Mouse (Mus musculus): Measurements from ENCODE around the gene Eps8.

Gene Eps8

DNA sequence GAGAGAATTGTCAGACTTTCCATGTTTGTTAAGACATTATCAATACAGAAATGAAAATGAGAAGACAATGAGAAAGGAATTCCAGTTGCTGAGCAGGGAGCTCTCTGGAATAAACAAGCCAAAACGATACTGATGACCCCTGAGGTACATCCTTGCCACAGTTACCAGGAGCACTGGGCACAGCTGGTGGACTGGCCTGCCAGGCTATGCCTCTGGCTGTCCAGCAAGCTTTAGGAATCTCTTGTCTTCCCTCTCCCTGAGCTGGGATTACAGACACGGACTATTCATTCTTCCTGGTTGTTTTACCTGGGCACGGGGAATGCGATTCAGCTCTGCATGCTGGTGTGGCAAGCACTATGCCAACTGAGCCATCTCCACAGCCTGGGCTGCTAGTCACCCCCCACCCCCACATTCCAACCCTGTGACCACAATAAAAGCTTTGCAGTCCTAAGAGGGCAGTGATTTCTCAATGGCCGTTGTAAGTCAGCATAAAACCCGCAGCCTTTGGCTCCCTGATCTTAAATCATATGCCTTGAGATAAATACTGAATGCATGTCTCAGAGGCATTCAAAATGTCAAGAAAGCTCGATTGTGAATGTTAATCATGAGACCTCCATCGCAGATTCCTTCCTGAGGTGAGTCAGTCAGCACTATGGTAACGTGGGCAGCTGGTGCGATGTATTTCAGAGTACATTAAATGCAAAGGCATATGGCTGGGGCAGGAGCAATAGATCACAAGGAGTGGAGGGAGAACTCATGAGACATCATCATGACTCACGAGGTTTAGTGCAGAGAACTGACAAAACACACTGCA is 134.9 kb downstream of the Eps8 start:
- no peak for DNase-seq (ENCODE audit: low read depth, low spot score)

DNA sequence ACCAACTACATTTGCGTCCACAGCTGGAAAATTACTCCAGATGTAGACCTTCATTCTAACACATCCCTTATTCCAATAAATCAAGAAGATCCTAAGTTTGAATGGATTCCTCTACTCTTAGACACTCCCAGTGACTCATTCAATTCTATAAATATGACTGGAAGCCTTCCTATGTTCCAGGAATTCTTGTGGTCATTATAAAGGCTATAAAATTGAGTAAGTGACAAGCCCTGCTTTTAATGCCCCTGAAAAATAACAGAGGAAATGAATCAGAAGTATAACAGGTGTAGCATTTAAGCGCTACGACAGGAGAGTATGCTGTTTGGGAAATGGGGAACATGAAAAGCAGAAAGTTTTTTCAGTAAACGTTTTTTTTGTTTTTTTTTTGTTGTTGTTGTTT is 139.8 kb downstream of the Eps8 start:
- DNase-seq (ENCODE audit: low read depth, low spot score): no peak

DNA sequence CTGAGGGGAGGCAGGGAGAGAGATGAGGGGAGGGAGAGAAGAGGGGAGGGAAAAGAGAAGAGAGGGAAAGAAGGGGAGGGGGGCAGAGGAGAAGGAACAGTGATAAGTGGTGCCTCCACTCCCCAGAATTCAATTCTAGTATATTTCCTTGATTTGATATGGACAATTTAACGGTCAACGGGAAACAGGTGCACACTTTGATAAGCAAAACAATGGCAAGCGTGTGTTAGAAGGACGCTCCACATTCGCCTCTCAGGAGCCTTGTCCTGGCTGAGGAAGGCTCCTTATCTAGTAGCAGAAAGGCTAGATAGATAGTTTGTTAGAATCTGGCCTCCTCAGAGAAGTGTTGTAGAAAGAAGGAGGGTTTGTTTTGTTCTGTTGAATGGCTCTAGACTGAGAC is 141.9 kb downstream of the Eps8 start:
- no peak for DNase-seq (ENCODE audit: low read depth, low spot score)

DNA sequence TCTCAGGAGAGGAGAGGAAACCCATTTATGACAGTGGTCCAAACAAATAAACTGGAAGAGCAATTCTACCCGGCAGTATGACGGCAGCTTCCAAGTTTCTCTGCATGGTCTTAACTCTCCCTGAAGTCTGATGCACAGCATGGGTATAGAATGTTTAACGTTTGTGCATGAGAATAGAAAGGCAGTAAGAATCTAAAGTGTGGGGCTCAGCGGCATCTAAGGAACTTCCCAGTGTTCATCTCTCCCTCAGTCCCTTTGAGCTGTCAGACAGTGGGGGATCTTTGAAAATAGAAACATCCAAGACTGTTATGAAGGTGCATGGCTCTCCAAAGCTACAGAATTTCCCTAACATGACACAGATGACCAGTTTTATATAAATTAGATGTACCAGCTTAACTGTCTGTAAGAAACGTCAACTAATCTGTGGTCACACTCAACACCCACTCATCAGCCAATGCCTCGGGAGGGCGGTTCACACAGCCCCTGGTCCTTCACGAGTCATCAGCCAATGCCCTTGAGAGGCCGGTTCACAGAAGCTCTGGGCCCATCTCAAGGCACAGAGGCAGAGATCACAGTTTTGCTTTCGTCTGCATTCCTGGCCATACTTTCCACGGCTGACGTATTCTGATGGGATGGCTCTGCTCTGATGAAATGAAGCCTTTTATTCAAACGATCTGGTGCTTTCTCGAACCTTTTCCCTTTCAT is 145.2 kb downstream of the Eps8 start:
- DNase-seq (ENCODE audit: low read depth, low spot score): no peak

DNA sequence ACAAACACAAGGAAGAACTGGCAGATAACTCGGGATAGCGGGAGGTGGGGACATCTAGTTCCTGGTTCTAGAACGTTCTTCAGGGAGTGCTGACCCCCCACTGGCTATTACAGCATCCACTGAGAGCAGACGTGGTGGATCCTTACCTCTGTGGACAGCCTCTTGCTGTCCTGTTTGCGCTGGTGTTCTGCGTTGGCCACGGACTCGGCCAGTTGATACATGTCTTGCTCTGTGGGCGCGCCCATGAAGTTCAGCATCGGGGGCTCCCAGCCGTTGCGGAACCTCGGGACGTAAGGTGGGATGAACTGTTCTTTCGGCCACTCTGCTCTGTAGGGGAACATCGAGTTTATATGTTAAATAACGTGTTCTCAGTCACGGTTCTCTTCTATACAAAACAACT is 145.7 kb downstream of the Eps8 start:
- no peak for DNase-seq (ENCODE audit: low read depth, low spot score)

DNA sequence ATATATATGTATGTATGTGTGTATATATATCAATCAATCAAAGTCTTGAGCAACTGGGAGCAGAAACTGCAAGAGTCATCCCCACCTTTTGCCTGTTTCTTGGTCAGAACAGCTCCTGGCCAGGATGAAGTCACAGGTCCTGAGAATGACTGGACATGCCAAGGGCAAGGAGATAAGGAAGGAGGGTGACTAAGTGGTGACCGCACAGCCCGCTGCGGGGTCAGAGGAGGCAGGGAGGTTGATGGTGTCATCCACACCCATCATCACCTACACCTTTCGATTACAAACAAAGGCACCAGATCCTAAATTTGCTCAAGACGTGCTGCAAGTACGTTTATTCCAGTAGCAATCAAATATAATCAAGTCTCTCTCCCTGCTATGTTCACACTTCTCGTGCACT is 148.1 kb downstream of the Eps8 start:
- DNase-seq (ENCODE audit: low read depth, low spot score): no peak

DNA sequence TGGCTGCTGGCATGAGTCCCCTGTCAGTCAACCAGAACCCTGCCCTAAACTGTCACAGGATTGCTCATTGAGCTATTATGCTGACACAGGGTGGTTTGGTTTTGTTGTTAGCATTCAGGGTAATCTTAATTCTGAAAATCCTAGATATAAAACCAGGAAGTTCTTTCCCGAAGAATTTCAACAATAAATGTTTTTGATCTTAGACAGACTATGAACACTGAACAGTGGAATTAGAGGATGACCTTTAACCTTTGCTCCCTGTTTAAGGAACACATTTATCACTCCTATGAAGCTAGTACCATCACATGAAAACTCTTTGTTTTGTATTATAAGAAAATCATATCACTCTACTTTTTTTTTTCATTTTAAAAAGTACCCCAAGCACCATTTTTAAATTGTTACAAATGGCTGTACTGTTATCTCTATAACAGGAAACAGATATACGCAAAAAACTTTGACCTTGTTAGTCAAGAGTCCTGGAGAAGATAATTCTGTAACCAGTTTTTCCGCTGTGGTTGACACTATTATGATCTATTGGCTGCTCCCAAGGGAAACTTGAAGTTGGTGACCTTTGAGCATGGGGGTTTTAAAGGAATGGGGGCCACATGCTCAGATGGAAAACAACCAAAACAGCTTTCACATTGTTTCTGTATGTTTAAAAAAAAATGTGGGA is 149.0 kb downstream of the Eps8 start:
- no peak for DNase-seq (ENCODE audit: low read depth, low spot score)

DNA sequence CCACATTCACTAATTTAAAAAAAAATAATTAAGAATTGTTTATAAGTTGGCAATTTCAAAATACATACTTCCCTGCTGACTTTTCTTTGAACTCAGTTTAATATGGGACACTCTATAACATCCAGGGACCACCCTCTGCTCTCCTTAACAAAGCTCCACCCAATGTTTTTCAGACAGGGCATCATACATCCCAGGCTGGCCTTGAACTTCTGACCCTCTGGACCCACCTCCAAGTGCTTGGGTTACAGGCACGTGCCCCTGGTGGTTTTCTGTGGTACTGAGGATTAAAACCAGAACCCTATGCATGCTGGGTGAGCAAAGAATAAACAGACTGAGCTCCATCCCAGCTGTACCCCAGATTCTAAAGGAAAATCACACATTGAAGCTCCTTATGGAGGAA is 150.6 kb downstream of the Eps8 start:
- peak; percentile 82 for DNase-seq (ENCODE audit: low read depth, low spot score)

DNA sequence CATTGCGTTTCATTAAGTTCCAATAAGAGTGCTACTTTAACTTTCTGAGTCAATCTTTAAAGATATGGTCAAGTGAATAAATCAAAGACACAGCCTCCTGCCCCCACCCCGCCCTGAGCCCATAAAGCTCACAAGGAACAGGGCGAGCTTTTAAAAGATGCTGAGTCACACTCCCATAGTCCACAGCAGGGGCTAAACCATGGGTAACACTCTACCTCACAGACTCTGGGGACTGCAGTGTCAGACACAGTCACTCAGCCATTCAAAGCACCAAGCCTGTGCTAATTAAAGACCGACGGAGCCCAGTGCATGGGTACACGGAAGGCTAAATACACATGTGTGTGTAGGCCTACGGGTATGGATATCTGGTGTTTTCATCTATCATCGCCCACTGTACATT is 151.2 kb downstream of the Eps8 start:
- DNase-seq (ENCODE audit: low read depth, low spot score): peak; percentile 73

DNA sequence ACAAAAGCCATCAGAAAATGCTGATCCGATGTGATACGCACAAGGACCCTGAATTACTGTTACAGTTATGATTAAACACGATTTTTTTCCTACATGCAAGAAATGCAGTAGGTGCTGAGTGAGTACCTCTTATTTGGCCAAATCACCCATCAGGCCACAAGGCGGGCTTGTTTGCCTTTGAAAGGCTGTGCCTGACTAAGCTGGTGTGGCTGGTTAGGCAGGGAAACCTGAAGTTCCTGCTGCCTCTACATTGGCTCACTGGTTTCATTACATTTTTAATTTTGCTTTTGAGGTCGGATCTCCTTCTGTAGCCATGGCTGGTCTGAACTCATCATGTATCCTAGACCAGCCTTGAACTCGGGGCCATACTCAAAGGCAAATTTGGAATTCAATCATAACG is 151.7 kb downstream of the Eps8 start:
- peak; percentile 19 for DNase-seq (ENCODE audit: low read depth, low spot score)

DNA sequence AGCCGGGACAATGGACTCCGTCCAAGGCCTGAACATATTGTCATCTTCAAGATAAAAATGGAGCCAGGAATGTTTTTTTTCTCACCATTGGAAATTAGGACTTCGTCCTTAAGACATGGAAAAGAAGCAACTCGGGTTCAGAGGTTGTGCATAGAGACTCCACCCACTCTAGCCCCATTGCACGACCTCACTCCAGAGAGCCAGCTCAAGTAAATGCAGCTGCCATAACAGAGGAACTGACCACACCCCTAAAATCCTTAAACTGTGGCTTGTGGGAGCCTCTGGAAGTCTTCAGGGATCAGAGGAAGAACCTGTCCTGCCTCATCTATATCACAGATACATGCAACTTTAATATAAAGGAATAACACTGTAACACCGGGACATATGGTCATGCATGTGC is 155.9 kb downstream of the Eps8 start:
- peak; percentile 22 for DNase-seq (ENCODE audit: low read depth, low spot score)

DNA sequence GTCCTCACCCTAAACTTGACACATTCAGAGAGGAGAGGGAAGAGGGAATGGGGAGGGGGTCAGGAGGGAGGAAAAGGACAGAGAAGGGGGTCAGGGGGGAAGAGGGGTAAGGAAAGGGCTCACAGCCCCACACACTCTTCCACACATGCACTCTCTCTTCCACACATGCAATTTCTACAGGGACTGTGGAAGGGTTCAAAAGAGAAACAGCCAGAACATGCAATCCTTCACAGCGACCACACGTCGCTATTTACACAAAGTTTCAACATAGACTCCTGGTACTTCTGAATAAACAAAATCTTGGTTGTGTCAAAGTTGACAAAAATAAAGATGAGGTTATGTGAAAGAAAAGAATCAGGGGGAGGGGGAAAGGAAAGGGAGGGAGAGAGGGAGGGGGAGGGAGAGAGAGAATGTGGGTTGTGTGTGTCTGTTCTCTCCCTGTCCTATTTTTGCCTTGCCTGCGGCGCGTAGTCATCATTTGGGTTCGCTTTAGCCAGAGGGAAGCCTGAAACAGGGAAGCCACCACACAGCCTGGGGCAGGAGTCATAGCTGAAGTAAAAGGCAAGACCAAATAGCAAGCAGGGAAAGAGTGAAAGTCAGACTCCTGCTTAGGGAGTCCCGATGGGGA is 157.4 kb downstream of the Eps8 start:
- DNase-seq (ENCODE audit: low read depth, low spot score): no peak

DNA sequence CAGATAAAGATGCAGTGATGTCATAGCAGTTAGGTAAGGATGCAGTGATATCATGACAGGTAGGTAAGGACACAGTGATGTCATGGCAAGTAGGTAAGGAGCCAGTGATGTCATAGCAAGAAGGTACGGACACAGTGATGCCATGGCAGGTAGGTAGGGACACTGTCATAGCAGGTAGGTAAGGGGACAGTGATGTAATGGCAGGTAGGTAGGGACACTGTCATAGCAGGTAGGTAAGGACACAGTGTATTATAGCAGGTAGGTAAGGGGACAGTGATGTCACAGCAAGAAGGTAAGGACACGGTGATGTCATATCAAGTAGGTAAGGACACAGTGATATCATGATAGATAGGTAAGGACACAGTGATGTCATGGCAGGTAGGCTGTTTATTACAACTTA is 158.1 kb downstream of the Eps8 start:
- DNase-seq (ENCODE audit: low read depth, low spot score): no peak

DNA sequence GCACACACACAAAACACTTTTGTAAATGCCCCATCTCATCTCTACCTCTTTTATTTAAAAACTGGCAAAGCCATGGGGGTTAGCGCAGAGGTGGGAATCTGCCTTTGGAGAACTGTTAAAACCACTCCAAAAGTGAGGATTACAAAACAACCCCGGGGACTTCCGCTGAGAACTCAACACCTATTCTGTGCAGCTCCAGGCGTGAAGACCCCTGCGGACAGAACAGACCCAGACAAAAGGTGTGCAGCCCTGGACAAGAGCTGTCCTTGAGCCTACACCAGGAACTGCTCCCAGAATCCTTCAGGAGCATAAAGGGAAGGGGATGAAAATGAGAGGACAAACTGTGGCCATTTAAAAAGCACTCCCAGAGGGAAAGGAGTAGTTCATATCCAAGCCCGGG is 159.4 kb downstream of the Eps8 start:
- peak; percentile 51 for DNase-seq (ENCODE audit: low read depth, low spot score)

DNA sequence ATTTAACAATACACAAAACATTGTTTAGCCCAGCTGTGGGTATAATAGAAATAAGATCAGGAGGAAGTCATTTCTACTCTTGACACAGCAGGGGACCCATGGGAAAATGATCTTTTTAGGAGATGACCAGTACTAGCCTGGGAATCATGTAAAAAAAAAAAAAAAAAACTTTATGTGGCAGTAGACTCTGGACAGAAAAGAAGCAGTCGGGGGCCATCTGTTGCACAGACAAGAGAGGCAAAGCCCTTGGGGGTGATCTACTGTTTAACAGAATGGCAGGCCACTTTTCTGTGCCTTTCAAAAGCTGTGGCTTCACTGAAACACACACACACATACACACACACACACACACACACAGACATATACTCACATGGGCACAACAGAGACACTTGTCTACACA is 159.9 kb downstream of the Eps8 start:
- DNase-seq (ENCODE audit: low read depth, low spot score): no peak

DNA sequence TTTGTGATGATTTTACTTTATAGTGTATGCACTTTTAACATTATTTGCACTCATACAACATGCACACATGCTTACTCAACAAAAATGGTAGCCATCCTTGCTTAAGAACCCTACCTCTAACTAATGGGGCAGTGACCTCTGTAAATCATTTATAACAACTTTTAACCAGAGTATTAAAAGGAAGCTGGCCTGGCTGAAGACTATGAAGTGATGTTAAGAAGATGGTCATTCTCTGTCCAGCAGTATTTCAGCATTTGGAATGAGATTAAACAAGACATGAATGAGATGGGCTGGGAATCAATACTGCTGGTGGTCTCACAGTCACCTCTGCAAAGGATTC is 160.6 kb downstream of the Eps8 start:
- no peak for DNase-seq (ENCODE audit: low read depth, low spot score)

DNA sequence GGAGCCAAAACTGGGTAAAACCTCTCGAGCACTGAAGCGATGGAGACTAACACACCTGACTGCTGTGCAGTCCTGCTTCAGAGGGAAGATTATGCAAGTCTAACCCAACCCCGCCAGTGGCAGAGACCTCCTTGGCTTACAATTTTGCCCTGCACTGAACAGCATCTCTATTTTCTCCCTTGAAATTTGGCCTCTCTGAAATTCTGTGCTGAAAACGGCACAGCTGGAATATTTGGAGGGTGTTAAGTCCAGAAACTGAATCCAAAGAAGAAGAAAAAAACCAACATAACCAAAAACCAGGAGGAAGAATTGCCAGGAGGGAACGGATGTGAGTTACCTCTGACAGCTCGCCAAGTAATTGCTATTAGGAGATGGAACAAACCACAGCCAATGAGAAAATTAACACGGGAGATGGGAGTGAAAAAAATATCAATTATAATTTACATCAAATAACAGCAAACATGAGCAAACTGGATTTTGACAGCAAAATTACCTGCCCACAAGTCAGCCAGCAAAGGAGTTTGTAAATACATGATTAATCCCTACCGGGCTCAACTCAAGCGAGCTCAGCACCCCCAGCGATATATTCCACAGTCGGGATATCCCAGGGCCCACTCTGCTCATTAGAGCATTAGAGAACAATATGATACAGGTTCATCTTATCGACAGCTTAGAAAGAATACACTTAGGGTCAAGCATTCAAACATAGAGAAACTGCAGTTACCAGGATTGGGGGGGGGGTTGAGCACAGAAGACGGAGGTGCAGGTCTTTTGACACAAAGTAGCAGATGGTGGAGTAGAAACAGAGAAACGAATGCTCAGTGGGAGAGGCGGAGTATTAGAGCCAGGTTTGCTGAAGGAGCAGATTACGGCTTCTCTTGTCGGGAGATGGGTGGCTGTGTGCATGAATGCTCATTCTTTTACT is 161.2 kb downstream of the Eps8 start:
- DNase-seq (ENCODE audit: low read depth, low spot score): no peak

DNA sequence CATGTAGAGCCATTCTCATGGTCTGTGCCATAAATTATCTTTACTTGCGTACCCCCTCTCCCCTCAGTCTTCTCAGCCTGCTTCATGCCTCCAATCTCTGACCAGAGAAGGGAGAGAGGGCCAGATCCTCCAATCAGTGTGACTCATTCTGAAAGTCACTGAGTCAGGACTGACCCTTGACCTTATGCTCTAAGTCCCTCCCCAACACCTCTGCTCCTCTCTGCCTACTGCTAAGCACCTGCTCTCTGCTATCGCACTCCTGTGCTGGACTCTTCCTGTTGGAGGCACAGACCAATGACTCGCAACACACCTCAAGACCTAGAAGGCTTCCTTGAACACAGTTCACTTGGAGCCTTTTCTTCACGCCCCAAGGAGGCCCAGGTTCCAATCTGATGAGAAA is 162.1 kb downstream of the Eps8 start:
- no peak for DNase-seq (ENCODE audit: low read depth, low spot score)

DNA sequence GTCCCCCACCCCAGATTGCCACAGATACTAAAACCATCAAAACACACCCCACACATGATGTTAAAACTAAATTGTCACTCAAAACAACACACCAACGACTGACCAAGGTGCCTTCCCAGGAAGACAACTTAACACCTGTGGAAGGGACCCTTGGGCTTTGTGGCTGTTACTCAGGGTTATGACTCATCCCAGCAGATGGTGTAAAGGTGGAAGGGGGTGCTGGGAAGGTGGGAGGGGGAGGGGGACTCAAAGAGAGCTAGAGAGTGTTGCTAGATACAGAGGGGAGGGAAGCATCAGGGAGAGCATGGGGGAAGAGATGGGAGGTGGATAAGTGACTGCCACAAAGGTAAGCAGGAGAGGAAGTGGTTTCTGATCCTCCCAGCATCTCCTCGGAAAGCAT is 163.0 kb downstream of the Eps8 start:
- no peak for DNase-seq (ENCODE audit: low read depth, low spot score)

DNA sequence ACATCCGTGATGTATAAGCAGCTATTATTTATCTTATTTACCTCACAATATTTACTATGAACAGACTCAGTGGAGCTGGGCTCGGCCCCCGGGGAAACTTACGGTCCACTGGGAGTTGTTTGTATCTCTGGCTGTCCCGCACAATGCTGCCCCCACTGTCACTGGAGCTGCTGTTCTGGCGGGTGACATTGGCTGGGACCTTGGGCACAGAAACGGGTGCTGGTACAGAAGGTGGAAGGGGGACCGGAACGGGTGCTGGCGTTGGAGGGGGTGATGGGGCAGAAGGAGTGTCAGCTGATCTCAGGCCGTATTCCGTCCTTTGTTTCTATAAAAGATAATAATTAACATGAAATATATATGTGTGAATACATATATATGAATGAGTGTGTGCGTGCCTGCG is 164.6 kb downstream of the Eps8 start:
- no peak for DNase-seq (ENCODE audit: low read depth, low spot score)

DNA sequence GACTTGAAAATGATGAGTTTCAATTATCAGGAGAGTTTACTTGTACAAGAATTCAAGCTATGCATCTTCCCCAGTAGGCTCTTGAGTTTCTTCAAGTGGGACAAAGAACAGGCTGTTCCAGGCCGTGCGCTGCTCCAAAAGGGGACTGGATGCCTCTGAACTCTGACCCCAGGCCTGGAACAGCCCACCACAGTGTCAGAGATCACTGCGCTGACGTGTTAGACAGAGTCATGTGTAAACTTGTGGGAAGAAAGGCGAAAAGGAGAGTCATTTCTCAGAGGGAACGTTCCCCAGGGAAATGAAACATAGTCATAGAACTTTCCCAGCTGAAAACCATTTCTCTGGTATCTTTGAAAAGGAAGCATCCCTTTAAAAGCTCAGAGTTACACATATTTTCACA is 167.2 kb downstream of the Eps8 start:
- no peak for DNase-seq (ENCODE audit: low read depth, low spot score)

All from ES-CJ7 (cell line).